Mouse (Mus musculus): Measurements from ENCODE around the gene Amh. TPM values are rescaled to one million over a fixed set of nuclear protein-coding genes. Genes with fewer than 3 reads are reported as not detected.

Gene Amh
- total and polyA plus RNA-seq, 2 experiments from 2014 or later = 0.18 to 4.0 TPM

DNA sequence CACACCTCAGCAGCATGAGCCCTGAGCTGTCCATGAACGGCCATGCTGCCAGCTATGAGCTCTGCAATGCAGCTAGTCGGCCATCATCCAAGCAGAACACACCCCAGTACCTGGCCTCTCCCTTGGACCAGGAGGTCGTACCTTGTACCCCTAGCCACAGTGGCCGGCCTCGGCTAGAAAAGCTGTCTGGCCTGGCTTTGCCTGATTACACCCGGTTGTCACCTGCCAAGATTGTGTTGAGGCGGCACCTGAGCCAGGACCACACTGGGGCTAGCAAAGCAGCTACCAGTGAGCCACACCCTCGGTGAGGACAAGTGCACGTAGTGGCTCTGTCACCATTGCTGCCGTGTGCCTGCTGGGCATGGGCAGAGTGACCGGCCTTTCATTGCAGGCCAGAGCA lies 19.1 kb upstream of the Amh start:
- Histone ChIP-seq H3K27ac (ENCODE audit: low read depth) (no peak overlapping the region), H3K9me3 (replicated peaks; ENCODE audit: control insufficient read depth, low read length) (no peaks in the 10 kb centered on the region), H3K27me3 (ENCODE audit: control insufficient read depth, insufficient read depth, low read length) (no peaks in the 10 kb centered on the region), H3K4me2 (ENCODE audit: low read depth, low read length) (no peak overlapping the region), H3K4me3 (ENCODE audit: low read depth, low read length) (no peak overlapping the region), H3K36me3 (replicated peaks; ENCODE audit: control insufficient read depth, insufficient read depth, low read length) (peaks cover 95% of the 10 kb centered on the region), H3K4me1 (ENCODE audit: control insufficient read depth, insufficient read depth) (peaks cover 9% of the 10 kb centered on the region), H3K9ac (replicated peaks; ENCODE audit: low read depth, low read length) (no peak overlapping the region)
- 89% methylated on average over 11 of the region's 11 CpGs for WGBS
- TF ChIP-seq EP300 (IDR thresholded peaks at IDR 0.05; ENCODE audit: low read depth) (no peak), CTCF (IDR thresholded peaks at IDR 0.05; ENCODE audit: low read depth) (no peak)
- DNase-seq (ENCODE audit: low spot score) (no peak), ATAC-seq (ENCODE audit: insufficient read depth, low read depth) (no peak)

DNA sequence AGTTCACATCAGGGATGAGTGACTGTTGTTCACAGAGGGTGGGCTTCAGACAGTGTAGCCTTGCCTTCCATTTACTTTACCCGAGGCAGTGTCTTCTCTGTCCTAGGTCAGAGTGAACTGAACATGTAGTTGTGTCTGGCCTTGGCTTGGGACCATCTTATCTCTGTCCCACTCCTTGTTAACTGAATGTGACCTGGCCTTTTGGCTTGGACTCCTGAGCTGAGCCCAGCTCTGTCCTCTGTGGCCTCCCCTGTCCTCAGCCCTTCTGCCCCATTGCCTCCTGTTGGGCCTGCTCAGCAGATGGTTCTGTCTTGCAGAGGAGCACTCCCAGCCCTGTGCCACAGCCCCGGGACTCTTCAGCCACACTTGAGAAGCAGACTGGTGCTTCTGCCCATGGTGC lies 17.5 kb upstream of the Amh start:
- peaks cover 91% of the 10 kb centered on the region for H3K36me3 ChIP-seq (replicated peaks; ENCODE audit: control insufficient read depth, insufficient read depth, low read length)
- DNase-seq (ENCODE audit: low spot score) (no peak), ATAC-seq (ENCODE audit: insufficient read depth, low read depth) (no peak; the same call in 1 of the 2 replicates)
- H3K4me1 ChIP-seq (ENCODE audit: control insufficient read depth, insufficient read depth) = peaks cover 13% of the 10 kb centered on the region
- H3K4me2 ChIP-seq (ENCODE audit: low read depth, low read length) = no peak overlapping the region
- no peak overlapping the region for H3K9ac ChIP-seq (replicated peaks; ENCODE audit: low read depth, low read length)
- H3K27ac ChIP-seq (ENCODE audit: low read depth) = peak overlapping the region; percentile 44; the same call in 1 of the 2 replicates
- H3K9me3 ChIP-seq (replicated peaks; ENCODE audit: control insufficient read depth, low read length) = no peaks in the 10 kb centered on the region
- no peak overlapping the region for H3K4me3 ChIP-seq (ENCODE audit: low read depth, low read length)
- WGBS = 45% methylated on average over 2 of the region's 2 CpGs
- TF ChIP-seq CTCF (IDR thresholded peaks at IDR 0.05; ENCODE audit: low read depth) (no peak), EP300 (IDR thresholded peaks at IDR 0.05; ENCODE audit: low read depth) (no peak)
- no peaks in the 10 kb centered on the region for H3K27me3 ChIP-seq (ENCODE audit: control insufficient read depth, insufficient read depth, low read length)

DNA sequence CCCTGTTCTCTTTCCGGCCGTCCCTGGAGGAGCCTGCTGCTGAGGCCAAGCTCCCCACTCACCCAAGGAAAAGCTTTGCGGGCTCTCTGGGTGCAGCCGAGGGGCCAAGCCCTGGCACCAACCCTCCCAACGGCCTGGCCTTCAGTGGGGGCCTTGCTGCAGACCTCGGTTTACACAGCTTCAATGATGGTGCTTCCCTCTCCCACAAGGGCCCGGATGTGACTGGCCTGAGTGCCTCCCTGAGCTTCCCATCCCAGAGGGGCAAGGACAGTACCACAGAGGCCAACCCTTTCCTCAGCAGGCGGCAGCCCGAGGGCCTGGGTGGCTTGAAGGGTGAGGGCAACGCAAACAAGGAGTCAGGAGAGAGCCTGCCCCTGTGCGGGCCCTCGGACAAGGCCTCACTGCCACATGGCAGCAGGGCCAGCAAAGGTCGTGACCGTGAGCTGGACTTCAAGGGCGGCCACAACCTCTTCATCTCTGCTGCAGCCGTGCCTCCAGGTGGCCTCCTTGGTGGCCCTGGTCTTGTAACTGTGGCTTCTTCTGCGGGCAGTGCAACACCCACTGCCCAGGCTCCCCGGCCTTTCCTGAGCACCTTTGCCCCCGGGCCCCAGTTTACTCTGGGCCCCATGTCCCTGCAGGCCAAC lies 14.2 kb upstream of the Amh start:
- H3K9me3 ChIP-seq (replicated peaks; ENCODE audit: control insufficient read depth, low read length) = no peaks in the 10 kb centered on the region
- no peaks in the 10 kb centered on the region for H3K27me3 ChIP-seq (ENCODE audit: control insufficient read depth, insufficient read depth, low read length)
- no peak for DNase-seq (ENCODE audit: low spot score)
- TF ChIP-seq EP300 (IDR thresholded peaks at IDR 0.05; ENCODE audit: low read depth) (no peak), CTCF (IDR thresholded peaks at IDR 0.05; ENCODE audit: low read depth) (no peak)
- 73% methylated on average over 19 of the region's 19 CpGs for WGBS
- H3K27ac ChIP-seq (ENCODE audit: low read depth) = peak overlapping the region; percentile 4; the same call in 1 of the 2 replicates
- ATAC-seq (ENCODE audit: insufficient read depth, low read depth) = no peak
- no peak overlapping the region; the same call in 1 of the 2 replicates for H3K9ac ChIP-seq (replicated peaks; ENCODE audit: low read depth, low read length)
- no peak overlapping the region for H3K4me3 ChIP-seq (ENCODE audit: low read depth, low read length)
- H3K36me3 ChIP-seq (replicated peaks; ENCODE audit: control insufficient read depth, insufficient read depth, low read length) = peaks cover 91% of the 10 kb centered on the region
- no peak overlapping the region for H3K4me2 ChIP-seq (ENCODE audit: low read depth, low read length)
- peaks cover 13% of the 10 kb centered on the region for H3K4me1 ChIP-seq (ENCODE audit: control insufficient read depth, insufficient read depth)

DNA sequence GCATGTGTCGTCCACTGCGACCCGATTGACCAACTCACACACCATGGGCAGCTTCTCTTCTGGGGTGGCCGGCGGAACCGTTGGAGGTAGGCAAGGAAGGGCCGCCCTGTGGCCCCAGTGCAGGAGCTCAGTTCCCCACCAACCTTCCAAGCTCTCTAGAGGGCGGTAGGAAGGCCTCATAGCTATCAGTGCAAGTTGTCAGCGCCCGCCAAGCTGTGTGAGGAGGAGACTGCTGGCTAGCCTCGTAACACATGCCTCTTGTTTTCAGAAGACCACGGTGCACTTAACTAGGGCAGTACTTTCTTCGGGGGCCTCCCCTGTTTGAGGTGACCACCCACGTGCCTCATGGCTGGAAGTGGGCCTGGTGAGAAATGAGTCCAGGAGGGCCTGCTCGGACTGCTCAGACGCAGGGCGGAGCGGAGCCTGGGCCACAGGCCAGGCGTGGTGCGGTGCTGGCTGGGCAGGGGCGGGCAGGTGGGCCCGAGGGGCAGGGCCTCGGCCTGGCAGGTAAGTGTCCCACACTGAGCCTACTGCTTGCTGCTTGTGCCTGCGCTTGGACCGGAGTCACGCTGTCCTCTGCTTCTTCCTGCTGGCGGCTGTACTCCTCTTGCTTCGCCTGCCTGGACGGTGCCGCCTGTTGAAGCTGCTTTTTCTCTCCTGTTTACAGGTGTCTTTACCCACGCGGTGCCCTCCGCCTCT lies 13.4 kb upstream of the Amh start:
- H3K9ac ChIP-seq (replicated peaks; ENCODE audit: low read depth, low read length) = no peak overlapping the region
- peak; percentile 72 for DNase-seq (ENCODE audit: low spot score)

DNA sequence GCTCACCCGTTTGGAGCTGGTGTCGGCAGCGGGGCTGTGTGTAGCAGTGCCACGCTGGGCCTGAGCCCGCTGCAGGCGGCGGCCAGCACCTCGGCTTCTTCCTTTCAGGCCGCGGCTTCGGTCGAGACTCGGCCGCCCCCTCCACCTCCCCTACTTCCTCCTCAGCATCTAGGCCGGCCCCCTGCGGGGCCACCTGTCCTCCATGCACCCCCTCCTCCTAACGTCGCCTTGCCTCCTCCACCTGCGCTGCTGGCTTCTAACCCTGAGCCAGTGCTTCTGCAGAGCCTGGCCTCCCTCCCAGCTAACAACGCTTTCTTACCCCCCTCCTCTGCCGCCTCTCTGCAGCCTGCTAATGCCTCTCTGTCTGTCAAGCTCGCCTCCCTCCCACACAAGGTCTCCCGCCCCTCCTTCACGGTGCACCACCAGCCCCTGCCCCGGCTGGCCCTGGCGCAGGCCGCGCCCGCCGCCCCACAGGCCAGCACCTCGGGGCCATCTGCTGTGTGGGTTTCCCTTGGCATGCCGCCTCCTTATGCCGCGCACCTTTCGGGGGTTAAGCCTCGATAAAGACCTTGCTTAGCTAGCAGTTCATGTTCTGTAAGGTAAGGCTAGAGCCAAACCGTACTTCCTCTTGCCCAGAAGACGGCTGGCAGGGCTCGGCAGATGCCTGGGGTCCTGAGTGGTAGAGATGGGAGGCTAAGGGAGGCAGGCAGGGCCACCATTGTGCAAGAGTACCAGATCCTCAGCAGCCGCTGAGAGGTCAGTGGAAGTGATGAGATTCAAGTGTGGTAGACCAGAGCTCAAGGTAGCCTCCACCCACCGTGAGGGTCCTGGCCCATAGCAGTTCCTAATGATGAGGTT lies 12.6 kb upstream of the Amh start:
- TF ChIP-seq CTCF (IDR thresholded peaks at IDR 0.05; ENCODE audit: low read depth) (no peak), EP300 (IDR thresholded peaks at IDR 0.05; ENCODE audit: low read depth) (no peak)
- WGBS = 70% methylated on average over 41 of the region's 41 CpGs
- Histone ChIP-seq H3K4me1 (ENCODE audit: control insufficient read depth, insufficient read depth) (peaks cover 22% of the 10 kb centered on the region), H3K4me3 (ENCODE audit: low read depth, low read length) (no peak overlapping the region), H3K27ac (ENCODE audit: low read depth) (peak overlapping the region; percentile 4; the same call in 1 of the 2 replicates), H3K9ac (replicated peaks; ENCODE audit: low read depth, low read length) (no peak overlapping the region), H3K9me3 (replicated peaks; ENCODE audit: control insufficient read depth, low read length) (no peaks in the 10 kb centered on the region), H3K27me3 (ENCODE audit: control insufficient read depth, insufficient read depth, low read length) (no peaks in the 10 kb centered on the region), H3K36me3 (replicated peaks; ENCODE audit: control insufficient read depth, insufficient read depth, low read length) (peaks cover 86% of the 10 kb centered on the region), H3K4me2 (ENCODE audit: low read depth, low read length) (no peak overlapping the region)
- no peak for DNase-seq (ENCODE audit: low spot score)
- ATAC-seq (ENCODE audit: insufficient read depth, low read depth) = no peak

More for the DNA sequence above, 13.4 kb upstream of the Amh start:
- WGBS = 41% methylated on average over 33 of the region's 33 CpGs
- TF ChIP-seq CTCF (IDR thresholded peaks at IDR 0.05; ENCODE audit: low read depth) (peak; percentile 10; the same call in 1 of the 2 replicates), EP300 (IDR thresholded peaks at IDR 0.05; ENCODE audit: low read depth) (no peak)
- Histone ChIP-seq H3K4me1 (ENCODE audit: control insufficient read depth, insufficient read depth) (peaks cover 15% of the 10 kb centered on the region), H3K27me3 (ENCODE audit: control insufficient read depth, insufficient read depth, low read length) (no peaks in the 10 kb centered on the region), H3K9me3 (replicated peaks; ENCODE audit: control insufficient read depth, low read length) (no peaks in the 10 kb centered on the region), H3K4me2 (ENCODE audit: low read depth, low read length) (no peak overlapping the region), H3K4me3 (ENCODE audit: low read depth, low read length) (no peak overlapping the region), H3K27ac (ENCODE audit: low read depth) (peak overlapping the region; percentile 4; the same call in 1 of the 2 replicates), H3K36me3 (replicated peaks; ENCODE audit: control insufficient read depth, insufficient read depth, low read length) (peaks cover 89% of the 10 kb centered on the region)
- peak; percentile 55 for ATAC-seq (ENCODE audit: insufficient read depth, low read depth)

Data from heart, postnatal 0 days (tissue).